Mouse (Mus musculus) midbrain, embryonic 14.5 days (tissue): Measurements from ENCODE around the gene Mab21l3. TPM values are rescaled to one million over a fixed set of nuclear protein-coding genes. Genes with fewer than 3 reads are reported as not detected.
"Not testable (repeated sequence)": the region's sequence is repeated elsewhere in the genome, so short reads cannot be mapped to it uniquely, and the experiment has no call there.

ENCODE experiments used
- ATAC-seq: fragments of 200-750 bp; cut with Nextera tagmentation; 2 replicates; pipeline ENCODE4 v1.8.0; 2017; ENCODE audit warnings: moderate number of reproducible peaks, moderate library complexity; ENCODE audit not compliant: low FRiP score, low TSS enrichment
- DNase-seq: peaks from one replicate; pipeline ENCODE4 v3.0.0-alpha.2; 2015
- H3K27ac ChIP-seq: fragments of 300-500 bp; sonication (generic); replicated peaks from 2 replicates; pipeline ENCODE4 v1.5.1; 2014; ENCODE audit warnings: mild to moderate bottlenecking, low read depth, low read length, moderate library complexity
- H3K27me3 ChIP-seq: fragments of 300-500 bp; sonication (generic); 2 replicates; pipeline ENCODE4 v1.6.1; 2014; ENCODE audit warnings: low read length, control low read depth, mixed read lengths; ENCODE audit not compliant: control insufficient read depth, insufficient read depth
- H3K36me3 ChIP-seq: fragments of 300-500 bp; sonication (generic); 2 replicates; pipeline ENCODE4 v1.6.1; 2014; ENCODE audit warnings: low read length, control low read depth; ENCODE audit not compliant: control insufficient read depth, insufficient read depth
- H3K4me1 ChIP-seq: fragments of 300-500 bp; sonication (generic); 2 replicates; pipeline ENCODE4 v1.6.1; 2014; ENCODE audit warnings: mild to moderate bottlenecking, antibody characterized with exemption, low read length, control low read depth; ENCODE audit not compliant: control insufficient read depth, insufficient read depth
- H3K4me2 ChIP-seq: fragments of 300-500 bp; sonication (generic); 2 replicates; pipeline ENCODE4 v1.6.1; 2014; ENCODE audit warnings: mild to moderate bottlenecking, low read length, moderate library complexity
- H3K4me3 ChIP-seq: fragments of 300-500 bp; sonication (generic); replicated peaks from 2 replicates; pipeline ENCODE4 v1.5.1; 2014; ENCODE audit warnings: low read depth, low read length
- H3K9ac ChIP-seq: fragments of 300-500 bp; sonication (generic); replicated peaks from 2 replicates; pipeline ENCODE4 v1.6.1; 2014; ENCODE audit warnings: mild to moderate bottlenecking, low read length, moderate library complexity
- H3K9me3 ChIP-seq: fragments of 300-500 bp; sonication (generic); 2 replicates; pipeline ENCODE4 v1.6.1; 2016; ENCODE audit warnings: low read length, control low read depth, mixed read lengths; ENCODE audit not compliant: control insufficient read depth
- WGBS: fragments of 180-500 bp; shearing (Covaris S2); extraction: QIAGEN DNeasy Blood & Tissue Kit; methylation state at CpG from one replicate; pipeline ENCODE4 v1.1.7; 2014; 5-methylcytosine and 5-hydroxymethylcytosine counted together
- polyA plus RNA-seq: library from polyadenylated mRNA; unstranded; fragments of >200 nt; fragmentation: Nextera tagmentation; extraction: Ambion mirVana; gene quantifications from 2 replicates; pipeline ENCODE4 v1.2.1, GENCODE M21; 2014

The Mab21l3 gene
- polyA plus RNA-seq, 1 experiment from 2014 or later, result not detected

DNA sequence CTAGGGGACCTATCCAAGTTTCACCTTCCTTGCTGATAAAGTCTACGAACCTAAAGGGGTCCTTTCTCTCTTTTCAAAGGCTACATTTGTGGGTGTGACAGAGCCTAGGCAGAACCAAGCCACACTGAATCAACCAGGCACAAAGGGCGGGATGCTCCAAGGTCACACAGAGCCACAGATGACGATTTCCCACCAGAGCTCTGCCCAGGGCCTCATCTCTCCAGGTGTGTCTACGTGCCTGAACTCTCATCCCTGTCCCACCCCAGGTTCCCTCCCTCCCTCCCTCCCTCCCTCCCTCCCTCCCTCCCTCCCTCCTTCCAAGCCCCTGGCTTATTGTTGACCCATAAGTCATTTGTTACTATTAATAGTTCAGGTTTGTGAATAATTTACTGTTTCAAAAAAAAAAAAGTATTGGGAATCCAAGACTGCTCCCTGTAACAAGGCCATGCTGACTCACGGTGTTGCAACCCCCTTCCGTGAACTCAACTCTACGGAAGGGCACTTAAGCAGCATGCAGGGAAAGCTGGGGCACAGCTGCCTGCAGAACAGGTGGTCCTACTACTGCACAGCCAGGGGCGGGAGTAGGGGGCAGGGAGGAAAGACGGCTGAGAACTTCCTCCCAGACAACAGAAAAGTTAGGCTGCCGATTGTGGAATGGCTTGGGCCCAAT, 17.4 kb downstream of the Mab21l3 start:
- ATAC-seq, result no peak
- Histone ChIP-seq H3K27me3 (no peaks in the 10 kb centered on the region), H3K27ac (no peak overlapping the region), H3K4me2 (no peak overlapping the region), H3K9ac (no peak overlapping the region), H3K4me3 (no peak overlapping the region), H3K4me1 (peaks cover 9% of the 10 kb centered on the region), H3K9me3 (no peaks in the 10 kb centered on the region), H3K36me3 (no peaks in the 10 kb centered on the region)
- 44% methylated on average over 10 of the region's 10 CpGs for WGBS
- no peak for DNase-seq

DNA sequence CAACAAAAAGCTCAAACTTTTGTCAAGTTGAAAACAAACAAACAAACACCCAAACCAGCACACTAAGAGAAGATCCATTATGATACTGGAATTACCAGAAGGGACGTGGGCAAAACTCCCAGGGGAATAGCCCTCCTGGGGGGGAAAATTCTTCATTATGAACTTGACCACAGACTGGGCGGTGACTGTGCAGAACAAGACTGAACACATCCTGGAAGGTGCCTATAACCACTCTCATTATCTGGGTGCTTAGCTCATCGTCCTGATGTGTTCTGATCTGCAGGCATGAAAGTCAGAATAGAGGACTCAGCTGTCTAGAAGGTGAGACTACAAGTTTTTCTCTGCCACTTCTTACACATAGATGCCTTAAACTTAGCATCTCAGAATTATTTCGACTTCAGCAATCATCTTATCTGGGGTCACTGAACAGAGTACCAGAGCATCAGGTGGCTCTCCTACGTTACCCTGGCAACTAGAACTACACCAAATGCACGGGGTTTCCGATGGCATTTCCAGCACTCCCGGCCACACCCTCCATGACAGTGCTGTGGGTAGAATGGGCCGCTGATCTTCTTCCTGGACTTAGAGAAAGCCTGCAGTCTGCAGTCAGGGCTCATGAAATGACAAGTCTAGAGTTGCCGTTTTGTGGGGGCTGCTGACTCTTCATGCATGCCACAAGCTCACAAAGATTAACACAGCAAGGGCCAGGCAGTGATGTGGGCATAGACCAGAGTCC, 18.7 kb downstream of the Mab21l3 start:
- no peak overlapping the region for H3K4me3 ChIP-seq
- 74% methylated on average over 10 of the region's 10 CpGs for WGBS
- H3K36me3 ChIP-seq, result no peaks in the 10 kb centered on the region
- H3K4me1 ChIP-seq, result no peaks in the 10 kb centered on the region
- DNase-seq (no peak), ATAC-seq (no peak)
- no peaks in the 10 kb centered on the region for H3K9me3 ChIP-seq
- H3K27me3 ChIP-seq, result no peaks in the 10 kb centered on the region
- H3K4me2 ChIP-seq, result no peak overlapping the region
- H3K9ac ChIP-seq, result no peak overlapping the region
- no peak overlapping the region for H3K27ac ChIP-seq

DNA sequence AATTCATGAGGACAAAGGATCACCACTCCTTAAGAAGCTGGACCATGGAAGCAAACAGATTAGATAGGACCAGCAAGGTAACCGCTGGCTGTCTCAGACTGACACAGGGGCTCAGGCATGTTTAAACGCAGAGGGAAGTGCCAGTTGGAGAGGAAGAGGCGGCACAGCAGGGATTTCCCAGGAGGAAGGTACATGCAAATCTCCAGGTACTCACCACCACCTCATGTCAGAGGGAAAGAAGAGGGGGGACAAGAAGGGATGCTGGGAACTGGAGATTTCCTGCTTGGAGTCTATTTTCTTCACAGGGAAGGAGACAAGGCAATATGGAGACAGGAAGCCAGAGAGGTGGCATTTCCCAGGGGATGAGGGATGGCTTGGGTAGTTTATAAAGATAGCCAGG, 20.2 kb downstream of the Mab21l3 start:
- WGBS, result 40% methylated on average over 3 of the region's 3 CpGs
- Histone ChIP-seq H3K9me3 (no peaks in the 10 kb centered on the region), H3K4me1 (no peaks in the 10 kb centered on the region), H3K36me3 (no peaks in the 10 kb centered on the region), H3K27ac (no peak overlapping the region), H3K4me2 (no peak overlapping the region), H3K27me3 (no peaks in the 10 kb centered on the region), H3K4me3 (no peak overlapping the region), H3K9ac (no peak overlapping the region)
- DNase-seq (no peak), ATAC-seq (no peak)

DNA sequence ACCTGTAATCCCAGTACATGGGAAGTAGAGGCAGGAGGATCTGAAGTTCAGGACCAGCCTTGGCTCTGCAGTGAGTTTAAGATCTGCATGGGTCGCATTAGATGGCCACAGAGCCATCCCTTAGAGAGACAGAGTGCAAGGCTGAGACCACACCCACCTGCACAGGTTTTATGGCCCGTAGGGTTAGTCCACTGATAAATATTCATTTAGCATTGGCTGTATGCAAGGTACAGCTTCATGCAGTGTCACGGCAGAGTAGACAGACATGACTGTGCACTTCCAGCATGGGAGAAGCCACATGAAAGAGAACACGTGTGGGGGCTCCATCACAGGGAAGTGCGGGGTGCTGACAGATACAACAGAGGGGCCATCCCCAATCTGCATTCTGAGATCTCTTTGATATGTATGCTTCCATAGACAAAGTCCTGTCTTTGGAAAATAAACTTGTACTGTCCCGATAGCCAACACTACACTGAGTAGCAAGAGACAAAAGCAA, 21.5 kb downstream of the Mab21l3 start:
- Histone ChIP-seq H3K4me2 (no peak overlapping the region), H3K27ac (no peak overlapping the region), H3K36me3 (no peaks in the 10 kb centered on the region), H3K4me1 (no peaks in the 10 kb centered on the region), H3K9me3 (no peaks in the 10 kb centered on the region), H3K27me3 (no peaks in the 10 kb centered on the region), H3K9ac (no peak overlapping the region), H3K4me3 (no peak overlapping the region)
- 81% methylated on average over 6 of the region's 6 CpGs for WGBS
- ATAC-seq (no peak), DNase-seq (no peak)

DNA sequence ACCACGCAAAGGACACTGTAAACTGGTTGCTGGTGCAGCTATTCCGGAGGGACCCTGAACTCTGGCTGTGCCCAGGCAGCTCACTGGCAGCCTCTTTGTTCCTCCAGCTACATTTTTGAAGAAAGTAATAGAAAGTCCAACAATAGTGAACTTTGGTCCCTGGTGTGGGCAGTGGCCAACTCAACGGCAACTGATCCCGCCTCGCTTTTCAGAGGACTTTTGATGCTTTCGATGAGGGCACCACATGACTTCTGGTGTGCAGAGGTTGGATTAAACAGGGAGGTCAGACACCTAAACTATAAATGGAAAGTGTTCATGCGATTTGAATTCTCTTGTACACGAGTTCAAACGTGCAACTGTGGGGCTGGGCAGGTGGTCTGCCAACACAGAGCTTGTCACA, 24.4 kb downstream of the Mab21l3 start:
- 80% methylated on average over 9 of the region's 9 CpGs for WGBS
- ATAC-seq (no peak), DNase-seq (no peak)
- Histone ChIP-seq H3K4me1 (no peaks in the 10 kb centered on the region), H3K4me2 (no peak overlapping the region), H3K9me3 (no peaks in the 10 kb centered on the region), H3K36me3 (no peaks in the 10 kb centered on the region), H3K9ac (no peak overlapping the region), H3K27me3 (no peaks in the 10 kb centered on the region), H3K4me3 (no peak overlapping the region), H3K27ac (no peak overlapping the region)

DNA sequence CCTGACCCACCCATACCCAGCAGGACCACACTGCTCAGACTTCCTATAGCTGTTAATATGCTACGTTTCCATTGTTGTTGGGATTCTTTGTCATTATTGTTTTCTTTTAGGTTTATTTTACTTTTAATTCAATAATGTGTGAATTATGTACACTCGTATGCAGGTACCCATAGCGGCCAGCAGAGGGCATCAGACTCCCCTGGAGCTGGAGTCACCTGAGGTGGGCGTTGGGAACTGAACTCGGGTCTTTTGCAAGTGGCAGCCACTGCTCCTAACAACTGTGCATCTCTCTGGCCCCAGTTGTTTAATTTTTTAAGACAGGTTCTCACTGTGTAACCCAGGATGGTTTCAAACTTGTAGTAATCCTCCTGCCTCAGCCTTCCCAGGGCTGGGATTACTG, 26.7 kb downstream of the Mab21l3 start:
- H3K9ac ChIP-seq, result no peak overlapping the region
- WGBS, result 78% methylated on average over 5 of the region's 5 CpGs

DNA sequence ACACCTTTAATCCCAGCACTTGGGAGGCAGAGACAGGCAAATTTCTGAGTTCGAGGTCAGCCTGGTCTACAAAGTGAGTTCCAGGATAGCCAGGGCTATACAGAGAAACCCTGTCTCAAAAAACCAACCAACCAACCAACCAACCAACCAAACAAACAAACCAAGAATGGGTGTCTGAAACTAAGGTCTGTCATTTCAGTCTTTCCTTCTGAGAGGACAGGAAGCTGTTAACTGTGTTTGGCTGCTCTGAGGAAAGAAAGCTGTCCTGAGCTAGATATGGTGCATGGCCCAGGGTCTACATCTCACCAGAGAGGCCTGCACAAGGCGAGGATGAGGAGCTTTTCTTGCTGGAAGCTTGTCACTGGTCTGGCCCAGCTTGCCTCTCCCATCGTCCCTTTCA, 28.1 kb downstream of the Mab21l3 start:
- H3K4me1 ChIP-seq, H3K4me3 ChIP-seq, H3K9me3 ChIP-seq, H3K36me3 ChIP-seq, ATAC-seq, H3K9ac ChIP-seq, H3K27ac ChIP-seq, DNase-seq, H3K4me2 ChIP-seq, H3K27me3 ChIP-seq: not testable (repeated sequence)
- WGBS, result 74% methylated on average over 3 of the region's 3 CpGs

More for the DNA sequence above, 26.7 kb downstream of the Mab21l3 start:
- no peak for DNase-seq
- H3K27ac ChIP-seq, result no peak overlapping the region
- ATAC-seq, result no peak
- H3K36me3 ChIP-seq, result no peaks in the 10 kb centered on the region
- no peaks in the 10 kb centered on the region for H3K27me3 ChIP-seq
- no peaks in the 10 kb centered on the region for H3K4me1 ChIP-seq
- no peak overlapping the region for H3K4me3 ChIP-seq
- H3K9me3 ChIP-seq, result no peaks in the 10 kb centered on the region
- no peak overlapping the region for H3K4me2 ChIP-seq

DNA sequence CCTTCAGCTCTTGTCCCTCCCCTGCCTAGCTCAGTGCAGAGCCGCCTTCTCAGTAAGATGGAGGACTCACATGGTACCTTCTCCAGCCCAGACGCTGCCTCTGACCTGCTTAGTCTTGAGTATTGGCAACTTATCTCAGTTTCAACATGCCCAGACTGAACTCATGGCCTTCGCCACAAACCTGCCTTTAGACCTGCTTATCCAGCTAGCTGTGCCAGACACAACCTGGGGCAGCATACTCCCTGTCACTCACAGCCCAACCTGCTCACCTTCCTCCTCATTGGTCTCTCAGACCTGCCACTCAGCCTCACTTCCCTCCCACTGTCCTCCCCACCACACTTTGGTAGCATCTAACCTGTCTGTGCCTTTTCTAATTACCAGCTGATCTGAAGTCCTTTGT, 32.8 kb downstream of the Mab21l3 start:
- ATAC-seq (no peak), DNase-seq (no peak)
- WGBS, result 88% methylated on average over 3 of the region's 3 CpGs
- H3K36me3 ChIP-seq, result no peaks in the 10 kb centered on the region
- 0 out of 2 replicates have a peak, but pooled peaks cover 4% of the 10 kb centered on the region for H3K4me1 ChIP-seq
- no peak overlapping the region for H3K9ac ChIP-seq
- H3K4me3 ChIP-seq, result no peak overlapping the region
- H3K27me3 ChIP-seq, result no peaks in the 10 kb centered on the region
- no peaks in the 10 kb centered on the region for H3K9me3 ChIP-seq
- H3K4me2 ChIP-seq, result no peak overlapping the region
- no peak overlapping the region for H3K27ac ChIP-seq

DNA sequence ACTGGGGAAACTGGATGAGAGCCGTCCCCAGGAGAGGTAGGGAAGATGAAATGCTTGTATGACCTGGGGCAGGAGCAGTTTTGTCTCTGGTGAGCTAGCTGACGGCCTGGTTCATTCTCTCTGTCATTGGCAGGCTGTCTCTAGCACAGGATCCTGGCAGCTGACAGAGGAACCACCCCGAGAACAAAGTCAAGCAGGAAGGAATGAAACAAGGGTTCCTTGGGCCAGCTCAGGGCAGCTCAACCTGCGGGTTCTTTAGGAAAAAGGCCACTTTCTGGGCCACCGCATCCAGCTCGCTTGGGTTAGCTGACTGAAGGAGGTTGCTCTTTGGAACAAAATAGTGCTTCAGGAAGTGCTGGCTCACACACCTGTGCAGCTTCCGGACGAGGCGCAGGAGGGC, 34.0 kb downstream of the Mab21l3 start:
- no peaks in the 10 kb centered on the region for H3K36me3 ChIP-seq
- ATAC-seq, result no peak
- H3K4me1 ChIP-seq, result 0 out of 2 replicates have a peak, but pooled peaks cover 4% of the 10 kb centered on the region
- no peak overlapping the region for H3K4me3 ChIP-seq
- WGBS, result 81% methylated on average over 9 of the region's 9 CpGs
- H3K27ac ChIP-seq, result no peak overlapping the region
- no peak for DNase-seq
- H3K9me3 ChIP-seq, result no peaks in the 10 kb centered on the region
- H3K4me2 ChIP-seq, result no peak overlapping the region
- no peaks in the 10 kb centered on the region for H3K27me3 ChIP-seq
- H3K9ac ChIP-seq, result no peak overlapping the region
